Mouse (Mus musculus) CH12.LX (cell line): Measurements from ENCODE around the gene Matk. TPM values are rescaled to one million over a fixed set of nuclear protein-coding genes. Genes with fewer than 3 reads are reported as not detected.
A peak's percentile ranks its signal among the peaks of the same experiment; 100 is the strongest.

Source experiments
- DNase-seq: peaks from one replicate; pipeline ENCODE4 v3.0.0-alpha.2; 2013; ENCODE audit errors: extremely low read depth
- H3K27ac ChIP-seq: 2 replicates; pipeline ENCODE4 v1.5.1; 2012; ENCODE audit warnings: low read depth, mild to moderate bottlenecking, control low read depth, moderate library complexity; ENCODE audit not compliant: insufficient read depth
- H3K27me3 ChIP-seq: replicated peaks from 2 replicates; pipeline ENCODE3; 2012; ENCODE audit warnings: inconsistent platforms
- H3K36me3 ChIP-seq, 2 experiments: replicated peaks in 1 of 2; 2 replicates each; pipeline versions ENCODE3 to v1.6.1; 2012; ENCODE audit warnings: inconsistent platforms in 1 of 2, low read length in 1 of 2, mild to moderate bottlenecking in 1 of 2, mixed read lengths in 1 of 2, moderate library complexity in 1 of 2; ENCODE audit not compliant: control insufficient read depth in 1 of 2, insufficient read depth in 1 of 2
- H3K4me1 ChIP-seq, 2 experiments: 2 replicates each; pipeline ENCODE4 v1.6.1; 2012; ENCODE audit warnings: inconsistent platforms in 1 of 2, moderate library complexity in 1 of 2; ENCODE audit not compliant: insufficient read depth in 2 of 2, control insufficient read depth in 1 of 2
- H3K4me2 ChIP-seq: 2 replicates; pipeline ENCODE4 v1.6.1; 2012; ENCODE audit warnings: low read depth, mild to moderate bottlenecking, control low read depth; ENCODE audit not compliant: poor library complexity, insufficient read depth, severe bottlenecking
- H3K4me3 ChIP-seq, 3 experiments: fragments of 150-350 bp in 1 of 3; sonication (generic) in 1 of 3; replicated peaks in 1 of 3; 2 replicates each; pipeline versions ENCODE3 to v1.5.1; 2011 to 2012; ENCODE audit warnings: low read depth in 2 of 3, low read length in 2 of 3, mild to moderate bottlenecking in 2 of 3, moderate library complexity in 2 of 3, control low read depth in 1 of 3, improper control_type of control experiment in 1 of 3, inconsistent platforms in 1 of 3, mixed read lengths in 1 of 3; ENCODE audit not compliant: poor library complexity in 1 of 3
- H3K79me2 ChIP-seq: replicated peaks from 2 replicates; pipeline ENCODE4 v1.6.1; 2012; ENCODE audit warnings: mild to moderate bottlenecking, moderate library complexity; ENCODE audit not compliant: control insufficient read depth, poor library complexity, insufficient read depth, severe bottlenecking; ENCODE audit errors: extremely low read depth
- H3K9ac ChIP-seq: 2 replicates; pipeline ENCODE4 v1.6.1; 2012; ENCODE audit warnings: low read depth, mild to moderate bottlenecking, control low read depth, moderate library complexity; ENCODE audit not compliant: insufficient read depth
- H3K9me3 ChIP-seq: replicated peaks from 2 replicates; pipeline ENCODE3; 2012; ENCODE audit warnings: low read length, inconsistent platforms, mixed read lengths
- BHLHE40 ChIP-seq: IDR thresholded peaks from 2 replicates; pipeline ENCODE4 v1.6.1; 2011; ENCODE audit warnings: mild to moderate bottlenecking, low read depth, low read length, improper control_type of control experiment
- CTCF ChIP-seq, 2 experiments: IDR thresholded peaks in 1 of 2; conservative IDR thresholded peaks in 1 of 2; 2 replicates each; pipeline ENCODE4 v1.5.1; 2011 to 2012; ENCODE audit warnings: low read depth in 2 of 2, low read length in 2 of 2, improper control_type of control experiment in 1 of 2, inconsistent platforms in 1 of 2, mild to moderate bottlenecking in 1 of 2, moderate library complexity in 1 of 2
- ELF1 ChIP-seq: IDR thresholded peaks from 2 replicates; pipeline ENCODE4 v1.6.1; 2014; ENCODE audit warnings: low read depth, mild to moderate bottlenecking, inconsistent platforms, low read length, improper control_type of control experiment
- ETS1 ChIP-seq: conservative IDR thresholded peaks from 2 replicates; pipeline ENCODE4 v1.6.1; 2012; ENCODE audit warnings: low read depth, mild to moderate bottlenecking, inconsistent platforms, low read length, improper control_type of control experiment, moderate library complexity
- GABPA ChIP-seq: IDR thresholded peaks from 2 replicates; pipeline ENCODE4 v1.6.1; 2012; ENCODE audit warnings: low read depth, low read length, improper control_type of control experiment, inconsistent platforms; ENCODE audit not compliant: insufficient replicate concordance
- HCFC1 ChIP-seq: IDR thresholded peaks from 2 replicates; pipeline ENCODE4 v1.6.1; 2012; ENCODE audit warnings: low read depth, mild to moderate bottlenecking, inconsistent platforms, low read length, improper control_type of control experiment
- IRF4 ChIP-seq: IDR thresholded peaks from 2 replicates; pipeline ENCODE4 v1.6.1; 2014; ENCODE audit warnings: low read depth, mild to moderate bottlenecking, inconsistent platforms, low read length, improper control_type of control experiment
- JUND ChIP-seq: conservative IDR thresholded peaks from 2 replicates; pipeline ENCODE4 v1.6.1; 2011; ENCODE audit warnings: low read depth, low read length, improper control_type of control experiment
- KAT2A ChIP-seq: IDR thresholded peaks from 2 replicates; pipeline ENCODE4 v1.6.1; 2012; ENCODE audit warnings: low read length, improper control_type of control experiment, inconsistent platforms; ENCODE audit not compliant: insufficient replicate concordance
- MAFK ChIP-seq: IDR thresholded peaks from 2 replicates; pipeline ENCODE4 v1.6.1; 2011; ENCODE audit warnings: low read length, improper control_type of control experiment; ENCODE audit not compliant: insufficient replicate concordance
- MAX ChIP-seq: IDR thresholded peaks from 2 replicates; pipeline ENCODE4 v1.6.1; 2011; ENCODE audit warnings: low read length, improper control_type of control experiment
- MAZ ChIP-seq: IDR thresholded peaks from 2 replicates; pipeline ENCODE4 v1.6.1; 2012; ENCODE audit warnings: low read depth, mild to moderate bottlenecking, inconsistent platforms, low read length, improper control_type of control experiment, moderate library complexity
- MXI1 ChIP-seq: IDR thresholded peaks from 2 replicates; pipeline ENCODE4 v1.6.1; 2011; ENCODE audit warnings: mild to moderate bottlenecking, low read depth, low read length, improper control_type of control experiment
- MYC ChIP-seq: IDR thresholded peaks from 2 replicates; pipeline ENCODE4 v1.6.1; 2011; ENCODE audit warnings: low read depth, mild to moderate bottlenecking, improper control_type of control experiment, low read length
- NELFE ChIP-seq: IDR thresholded peaks from 2 replicates; pipeline ENCODE4 v1.6.1; 2011; ENCODE audit warnings: low read depth, low read length, improper control_type of control experiment
- NRF1 ChIP-seq: IDR thresholded peaks from 2 replicates; pipeline ENCODE4 v1.6.1; 2014; ENCODE audit warnings: low read depth, mild to moderate bottlenecking, inconsistent platforms, low read length, improper control_type of control experiment, moderate library complexity
- POLR2A ChIP-seq: IDR thresholded peaks from 2 replicates; pipeline ENCODE4 v1.6.1; 2011; ENCODE audit warnings: low read depth, mild to moderate bottlenecking, improper control_type of control experiment, low read length
- POLR2AphosphoS2 ChIP-seq: IDR thresholded peaks from 2 replicates; pipeline ENCODE4 v1.6.1; 2011; ENCODE audit warnings: low read depth, low read length, improper control_type of control experiment
- SMC3 ChIP-seq: IDR thresholded peaks from 2 replicates; pipeline ENCODE4 v1.6.1; 2011; ENCODE audit warnings: low read depth, low read length, improper control_type of control experiment
- TBP ChIP-seq: conservative IDR thresholded peaks from 2 replicates; pipeline ENCODE4 v1.6.1; 2011; ENCODE audit warnings: low read depth, low read length, improper control_type of control experiment
- TCF12 ChIP-seq: IDR thresholded peaks from 2 replicates; pipeline ENCODE4 v1.6.1; 2014; ENCODE audit warnings: low read depth, mild to moderate bottlenecking, inconsistent platforms, low read length, improper control_type of control experiment
- ZMIZ1 ChIP-seq: IDR thresholded peaks from 2 replicates; pipeline ENCODE4 v1.6.1; 2012; ENCODE audit warnings: low read depth, mild to moderate bottlenecking, inconsistent platforms, low read length, improper control_type of control experiment
- dilution Hi-C: fragments of 300-500 bp; cut with MboI; formaldehyde crosslinking; loops from 2 replicates; pipeline ENCODE4 v1.14.3; 2020; ENCODE audit warnings: low sequenced_read_pairs; ENCODE audit not compliant: extremely low pct_unique_long_range_greater_than_20kb, extremely low pct_ligation_motif_present
- in situ Hi-C: fragments of 300-500 bp; cut with MboI; formaldehyde crosslinking; loops from 3 replicates; pipeline ENCODE4 v1.14.3; 2019; ENCODE audit warnings: low sequenced_read_pairs, low pct_ligation_motif_present, low pct_unique_long_range_greater_than_20kb, mixed read lengths
- polyA plus RNA-seq: library from polyadenylated mRNA; unstranded; fragments of >175 nt; gene quantifications from 2 replicates; pipeline ENCODE4 v1.2.1, GENCODE M21; 2012; ENCODE audit warnings: low read depth; ENCODE audit not compliant: insufficient read length
- total RNA-seq, 2 experiments: library from RNA; depleted of rRNA; stranded (reverse); fragments of 300-350 nt in 1 of 2; fragments of >200 nt in 1 of 2; gene quantifications; 2 replicates each; pipeline ENCODE4 v1.2.3; 2012 to 2014

Gene Matk
- total and polyA plus RNA-seq, 3 experiments: 2.5 to 5.2 (median 3.9) TPM

GRCm38 (mm10) chr10:81266211-81267105 is 13.7 kb downstream of the Matk start, which contains the start of the genes Mrpl54 and Apba3 (continued):
- peak; percentile 70; the same call in 1 of the 2 replicates for TF ChIP-seq TBP
- peak; percentile 83 for TF ChIP-seq MXI1
- peak; percentile 98 for TF ChIP-seq NRF1
- no peak for TF ChIP-seq CTCF (conservative IDR thresholded peaks at IDR 0.05 in 1 of 2, IDR thresholded peaks at IDR 0.05 in 1 of 2; ENCODE audit: low read depth in 2 of 2, low read length in 2 of 2)
- TF ChIP-seq POLR2AphosphoS2: peak; percentile 86; the same call in 1 of the 2 replicates
- peak; percentile 89; the same call in 1 of the 2 replicates for TF ChIP-seq KAT2A
- TF ChIP-seq SMC3: no peak
- TF ChIP-seq JUND: no peak
- peak; percentile 98 for TF ChIP-seq HCFC1
- peak; percentile 54; the same call in 1 of the 2 replicates for TF ChIP-seq IRF4
- TF ChIP-seq MYC: peak; percentile 97
- peak; percentile 100 for TF ChIP-seq BHLHE40
- peak; percentile 57; the same call in 1 of the 2 replicates for TF ChIP-seq ETS1
- TF ChIP-seq ZMIZ1: peak; percentile 65; the same call in 1 of the 2 replicates

GRCm38 (mm10) chr10:81268056-81268455 is 15.3 kb downstream of the Matk start:
- H3K4me1 ChIP-seq: peaks cover 11 to 42% of the 10 kb centered on the region in 2 experiments

More at GRCm38 (mm10) chr10:81268056-81268455, 15.3 kb downstream of the Matk start:
- H3K27me3 ChIP-seq: no peaks in the 10 kb centered on the region
- DNase-seq: peak; percentile 91
- H3K4me3 ChIP-seq: peak overlapping the region; percentile 84 to 98 (median 96)
- no peaks in the 10 kb centered on the region for H3K9me3 ChIP-seq
- peaks cover 17% of the 10 kb centered on the region for H3K79me2 ChIP-seq
- dilution Hi-C loops (no loop called here), in situ Hi-C loops (no loop called here)
- TF ChIP-seq MAX (0 out of 2 replicates have a peak, but pooled peaks have one; percentile 8), ZMIZ1 (no peak), NELFE (0 out of 2 replicates have a peak, but pooled peaks have one; percentile 40), TCF12 (peak; percentile 12; the same call in 1 of the 2 replicates), CTCF (conservative IDR thresholded peaks at IDR 0.05 in 1 of 2, IDR thresholded peaks at IDR 0.05 in 1 of 2; ENCODE audit: low read depth in 2 of 2, low read length in 2 of 2) (no peak), POLR2A (peak; percentile 64; the same call in 1 of the 2 replicates), NRF1 (peak; percentile 84), MYC (peak; percentile 34; the same call in 1 of the 2 replicates), KAT2A (peak; percentile 92; the same call in 1 of the 2 replicates), TBP (0 out of 2 replicates have a peak, but pooled peaks have one; percentile 42), MXI1 (peak; percentile 57; the same call in 1 of the 2 replicates), HCFC1 (peak; percentile 97), MAFK (no peak), ELF1 (peak; percentile 95), BHLHE40 (peak; percentile 78), GABPA (peak; percentile 53; the same call in 1 of the 2 replicates), MAZ (no peak), IRF4 (0 out of 2 replicates have a peak, but pooled peaks have one; percentile 11)
- H3K4me2 ChIP-seq: peak overlapping the region; percentile 57; the same call in 1 of the 2 replicates
- no peak overlapping the region for H3K27ac ChIP-seq
- peak overlapping the region; percentile 95 for H3K9ac ChIP-seq
- peaks cover 58 to 63% of the 10 kb centered on the region in 2 experiments for H3K36me3 ChIP-seq
